Mouse (Mus musculus): ENCODE data around the gene Nell2.

DNA sequence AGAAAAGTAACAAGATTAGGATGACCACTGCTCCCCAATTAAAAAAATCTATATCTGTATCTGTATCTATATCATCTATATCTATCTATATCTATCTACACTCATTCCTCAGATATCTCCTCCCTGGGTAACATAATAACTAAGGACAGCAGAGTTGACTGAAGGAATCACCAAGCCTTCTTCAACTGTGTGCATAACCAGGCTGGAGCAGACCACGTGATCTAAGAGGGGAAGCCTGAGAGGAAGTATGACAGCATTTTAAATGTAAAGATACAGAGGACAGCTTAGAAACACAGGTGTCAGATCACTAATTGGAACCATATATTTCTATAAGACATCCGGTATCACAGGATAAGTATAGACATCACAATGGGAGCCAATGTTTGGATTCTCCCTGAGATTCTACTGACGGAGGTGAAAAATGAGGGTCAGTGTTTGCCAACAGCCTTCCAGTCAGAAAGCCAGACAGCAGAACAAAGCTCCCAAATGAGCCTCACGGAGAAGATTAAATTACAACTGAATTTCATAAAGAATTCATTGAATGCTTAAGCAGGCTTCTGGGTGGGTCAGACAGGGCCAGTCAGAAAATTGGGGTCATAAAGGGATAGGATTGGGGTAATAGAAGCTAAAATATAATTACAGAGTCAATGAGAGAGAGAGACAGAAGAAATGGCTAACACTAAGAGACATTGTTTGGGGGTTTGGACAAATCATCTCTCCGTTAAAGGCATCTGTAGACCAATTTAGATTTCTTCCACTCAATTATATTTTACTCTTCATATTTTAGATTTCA is 116.2 kb downstream of the Nell2 start:
- TF ChIP-seq CTCF (IDR thresholded peaks at IDR 0.05; ENCODE audit: insufficient read depth, low read length) = no peak
- TF ChIP-seq POLR2A (IDR thresholded peaks at IDR 0.05; ENCODE audit: borderline replicate concordance, extremely low read depth, low read depth, low read length) = no peak
